Mouse (Mus musculus) brain, embryonic 14.5 days (tissue): ENCODE measurements around the gene Vrk1. TPM values are rescaled to one million over a fixed set of nuclear protein-coding genes. Genes with fewer than 3 reads are reported as not detected.

Source experiments
- DNase-seq: peaks from one replicate; pipeline ENCODE4 v3.0.0-alpha.2; 2011; ENCODE audit warnings: low read depth
- CTCF ChIP-seq: fragments of 200-500 bp; IDR thresholded peaks from 2 replicates; pipeline ENCODE4 v1.5.1; 2012; ENCODE audit warnings: inconsistent platforms, mild to moderate bottlenecking, moderate library complexity, borderline replicate concordance; ENCODE audit not compliant: insufficient read depth, insufficient read length; ENCODE audit errors: extremely low read depth
- POLR2A ChIP-seq: fragments of 200-500 bp; IDR thresholded peaks from 2 replicates; pipeline ENCODE4 v1.6.1; 2012; ENCODE audit warnings: mild to moderate bottlenecking, inconsistent platforms, borderline replicate concordance; ENCODE audit not compliant: poor library complexity, insufficient read depth, insufficient read length, severe bottlenecking; ENCODE audit errors: extremely low read depth
- polyA plus RNA-seq: library from polyadenylated mRNA; depleted of rRNA; stranded (reverse); fragments of >200 nt; gene quantifications from 2 replicates; pipeline ENCODE4 v1.2.3, GENCODE M21; 2012

Gene Vrk1
- polyA plus RNA-seq, 1 experiment = 29.3 TPM

DNA sequence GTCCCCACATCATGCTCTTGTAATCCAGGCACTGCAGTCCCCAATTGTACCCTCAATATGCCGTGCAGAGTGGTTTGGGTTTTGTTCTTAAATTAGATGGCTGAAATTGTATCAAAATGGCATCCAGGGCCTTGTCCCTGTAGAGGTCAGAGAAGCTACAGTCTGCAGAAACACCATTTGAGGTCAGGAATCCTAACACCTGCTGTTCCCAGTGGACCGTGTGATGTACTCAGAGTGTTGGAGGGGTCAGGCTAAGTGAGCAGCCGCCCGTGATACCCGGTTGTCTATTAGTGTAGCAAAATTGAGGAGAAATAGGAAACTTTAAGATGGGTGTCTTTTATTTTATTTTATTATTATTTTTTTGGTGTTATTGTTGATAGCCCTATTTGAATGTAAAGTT is 70.5 kb downstream of the Vrk1 start:
- TF ChIP-seq CTCF (no peak), POLR2A (no peak)
- DNase-seq = peak; percentile 28

DNA sequence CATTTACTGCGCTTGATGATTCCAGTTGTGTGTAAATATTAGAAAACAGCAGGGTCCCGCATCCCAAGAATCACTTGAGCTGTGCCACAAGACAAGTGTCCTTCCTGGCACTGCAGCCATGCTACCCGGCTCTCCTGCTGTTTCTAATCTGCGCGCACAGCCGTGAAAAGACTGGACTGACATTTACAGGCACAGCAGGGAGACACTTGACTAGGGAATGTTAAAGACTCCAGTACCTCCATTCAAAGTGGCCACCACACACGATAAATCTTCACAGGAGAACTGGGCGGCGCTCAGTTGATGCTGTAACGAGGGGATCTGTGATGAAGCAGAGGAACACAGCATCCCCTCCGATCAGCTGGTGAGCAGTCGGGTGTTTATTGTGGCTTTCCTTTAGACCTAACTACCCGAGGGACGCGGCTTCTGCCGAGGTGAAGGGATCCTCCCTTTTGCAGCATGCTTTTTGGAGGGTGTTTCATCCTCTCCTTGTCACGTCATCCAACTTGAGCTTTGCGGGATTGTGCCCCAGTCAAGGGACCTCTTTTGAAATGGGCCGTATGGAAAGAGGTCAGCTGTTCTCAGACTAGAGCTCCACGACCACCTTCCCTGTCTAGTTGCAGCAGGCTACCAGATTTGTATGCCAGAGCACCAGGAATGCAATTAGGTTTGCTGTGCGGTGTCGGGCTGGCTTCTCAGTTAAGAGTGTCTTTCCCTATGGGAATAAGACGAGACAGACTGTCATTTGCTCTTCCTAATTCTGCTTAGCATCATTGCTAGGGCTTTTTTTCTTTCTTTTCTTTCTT is 71.1 kb downstream of the Vrk1 start:
- TF ChIP-seq CTCF = no peak
- TF ChIP-seq POLR2A = no peak
- peak; percentile 87 for DNase-seq

DNA sequence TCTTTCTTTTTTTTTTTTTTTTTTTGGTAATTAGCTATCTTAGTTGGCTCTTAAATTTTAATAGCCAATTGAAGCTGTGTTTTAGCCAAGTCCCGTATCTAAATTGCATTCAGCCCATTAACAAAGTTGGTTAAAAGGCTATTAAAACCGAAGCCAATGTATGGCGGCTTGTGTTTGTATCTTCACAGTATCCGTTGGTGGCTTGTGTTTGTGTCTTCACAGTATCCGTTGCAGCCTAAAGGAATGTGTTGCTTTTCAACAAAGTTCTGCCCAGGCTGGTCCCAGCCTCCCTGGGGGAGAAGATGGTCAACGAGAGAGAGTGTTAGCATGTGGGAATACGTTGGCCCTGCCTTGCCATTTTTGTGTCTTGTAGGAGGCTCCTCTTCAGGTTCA is 71.7 kb downstream of the Vrk1 start:
- no peak for TF ChIP-seq CTCF
- TF ChIP-seq POLR2A = no peak
- peak; percentile 74 for DNase-seq

DNA sequence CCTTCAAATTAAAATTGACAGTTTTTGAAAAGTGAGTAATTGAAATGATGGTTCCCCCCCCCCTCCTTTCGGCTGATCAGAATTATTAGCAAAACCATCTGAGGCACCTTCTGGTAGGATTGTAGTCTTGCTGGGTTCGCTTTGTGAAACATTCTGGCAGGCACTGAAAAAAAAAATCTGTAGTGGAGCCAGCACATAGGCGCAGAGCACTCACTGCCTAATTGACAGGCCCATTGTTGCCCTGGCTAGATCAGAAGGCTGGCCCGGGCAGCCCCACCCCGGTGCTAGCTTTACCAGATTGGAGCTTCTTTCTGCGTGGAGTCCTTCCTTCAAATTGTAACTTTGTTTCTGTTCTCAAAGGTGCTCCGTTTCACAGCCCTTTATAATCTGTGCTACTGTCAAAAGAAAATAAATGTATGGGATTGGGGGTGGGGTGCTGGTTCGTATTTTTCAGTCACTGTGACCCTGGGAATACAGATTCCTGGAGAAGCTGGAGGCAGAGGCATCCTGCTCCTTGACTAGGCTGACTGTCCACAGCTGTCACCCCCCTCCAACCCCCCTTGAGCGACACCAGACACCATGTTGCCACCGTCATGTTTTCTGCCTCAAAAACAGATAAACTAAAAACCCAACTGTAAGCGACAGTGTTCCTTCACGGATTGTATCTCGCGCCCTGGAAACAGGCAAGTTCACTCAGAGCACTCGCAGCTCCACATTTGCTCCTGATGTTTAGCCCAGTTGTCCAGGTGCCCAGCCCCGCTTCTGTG is 72.3 kb downstream of the Vrk1 start:
- DNase-seq = peak; percentile 96
- TF ChIP-seq CTCF (no peak), POLR2A (no peak)

DNA sequence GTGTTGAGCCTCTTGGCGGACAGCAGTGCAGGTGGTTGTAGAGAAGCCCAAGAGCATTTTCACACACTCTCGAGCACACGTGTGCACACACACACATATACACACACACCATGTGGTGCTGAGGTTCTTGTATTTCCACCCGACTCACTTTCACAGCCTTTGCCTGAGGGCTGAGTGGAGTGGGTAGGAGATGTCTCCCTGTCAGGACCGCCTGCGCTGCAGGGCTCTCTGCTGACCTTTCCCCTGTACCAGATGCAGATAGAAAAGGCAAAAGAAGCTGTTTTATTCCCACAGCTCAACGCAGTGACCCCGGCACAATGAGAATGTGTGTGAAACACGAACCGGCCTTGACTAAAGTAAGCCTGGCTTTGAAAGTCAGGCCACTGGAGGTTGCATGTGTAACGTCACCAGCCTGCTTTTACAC is 72.9 kb downstream of the Vrk1 start:
- DNase-seq = no peak
- TF ChIP-seq POLR2A (no peak), CTCF (no peak)

DNA sequence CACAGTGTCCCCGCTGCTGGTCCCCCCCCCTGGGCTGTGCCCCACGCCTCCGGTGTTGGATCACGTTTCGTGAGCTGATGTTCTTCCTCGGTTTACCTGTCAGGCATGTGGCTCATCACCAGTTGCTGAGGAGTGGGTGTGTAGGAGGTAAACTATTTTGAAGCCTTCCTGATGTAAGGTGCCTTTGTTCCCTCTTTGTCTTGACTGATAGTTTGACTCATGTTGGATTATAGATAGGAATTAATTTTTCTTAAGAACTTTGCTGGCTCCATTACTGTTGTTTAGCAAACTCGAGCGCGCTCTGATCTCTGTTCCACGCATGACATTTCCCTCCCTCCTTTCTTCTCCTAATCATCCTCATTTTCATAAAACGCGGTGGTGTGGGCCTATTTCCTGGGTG is 74.1 kb downstream of the Vrk1 start:
- TF ChIP-seq POLR2A = no peak
- no peak for DNase-seq

DNA sequence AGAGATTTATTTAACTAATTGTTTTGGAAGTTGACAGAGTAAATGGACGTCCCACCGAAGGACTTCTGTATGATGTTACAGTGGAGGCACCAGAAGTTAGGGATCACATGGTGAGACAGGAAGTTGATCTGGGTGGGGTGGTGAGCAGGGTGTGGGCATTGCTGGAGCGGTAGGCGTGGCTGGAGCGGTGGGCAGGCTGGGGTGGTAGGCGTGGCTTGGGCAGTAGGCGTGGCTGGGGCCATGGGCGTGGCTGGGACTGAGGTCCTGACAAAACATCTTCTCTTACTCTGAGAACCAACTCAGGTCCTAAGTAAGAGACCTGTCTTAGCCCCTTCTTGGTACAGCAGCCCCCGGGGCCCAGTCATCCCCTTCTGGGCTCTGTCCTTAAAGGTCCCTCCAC is 84.8 kb downstream of the Vrk1 start:
- no peak for TF ChIP-seq CTCF
- TF ChIP-seq POLR2A = no peak
- DNase-seq = no peak

DNA sequence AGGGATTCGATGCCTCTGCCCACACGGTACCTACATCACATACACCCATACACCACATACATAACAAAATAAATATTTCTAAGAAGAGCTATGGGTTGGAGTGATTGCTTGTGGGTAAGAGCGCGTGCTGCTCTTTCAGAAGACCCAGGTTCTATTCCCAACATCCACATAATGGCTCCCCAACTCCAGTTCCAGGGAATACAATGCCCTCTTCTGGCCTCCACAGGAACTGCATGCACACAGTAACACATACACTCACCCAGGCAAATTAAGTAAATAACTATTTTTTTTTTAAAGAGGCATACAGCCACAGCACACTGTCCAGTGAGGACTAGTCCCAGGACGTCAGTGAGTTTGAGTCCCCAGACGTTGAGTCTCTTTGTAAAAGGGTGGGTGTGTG is 92.0 kb downstream of the Vrk1 start:
- TF ChIP-seq POLR2A (no peak), CTCF (peak; percentile 17; the same call in 1 of the 2 replicates)
- no peak for DNase-seq

DNA sequence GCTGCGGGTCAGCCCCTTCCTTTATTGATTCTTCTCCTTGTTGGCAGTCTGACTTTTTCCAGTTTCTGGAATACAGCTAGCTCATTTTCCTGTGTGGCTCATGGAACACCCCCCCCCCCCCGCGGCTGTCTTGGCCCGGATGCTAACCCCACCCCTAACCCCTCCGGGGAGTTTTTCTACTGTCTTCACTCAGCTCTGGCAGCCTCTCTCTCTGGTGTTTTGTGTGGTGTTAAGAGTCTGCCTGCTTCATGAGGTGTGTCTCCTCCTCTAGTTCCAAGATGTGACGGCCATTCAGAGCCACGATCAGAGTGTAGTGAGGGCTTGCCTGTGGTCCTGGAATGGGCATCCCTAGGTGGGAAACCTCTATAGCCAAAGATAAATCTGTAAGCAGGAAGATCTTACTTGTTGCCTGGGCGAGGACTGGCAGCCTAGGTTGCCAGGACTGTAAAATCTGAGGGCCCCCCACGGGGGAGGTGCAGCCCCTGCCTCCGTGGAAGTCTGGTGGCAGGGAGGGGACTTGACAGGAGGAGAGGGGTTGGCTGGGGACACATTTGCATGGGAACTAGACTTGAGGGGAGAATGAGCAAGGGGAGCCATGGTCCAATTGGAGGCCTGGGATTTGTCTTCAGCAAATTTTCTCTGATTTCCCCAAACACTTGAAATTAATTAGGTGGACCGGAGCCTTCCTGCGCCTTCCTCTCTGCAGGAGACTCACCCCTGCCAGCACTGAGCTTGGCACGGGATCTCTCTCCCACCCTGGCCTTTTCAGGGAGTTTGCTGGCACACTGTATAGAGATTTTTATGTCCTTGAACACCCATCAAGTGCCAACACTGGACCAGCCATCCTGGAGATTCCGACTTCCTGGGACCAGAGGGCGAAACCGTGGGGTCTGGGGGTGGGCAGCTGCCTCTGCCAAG is 93.0 kb downstream of the Vrk1 start:
- DNase-seq = peak; percentile 87
- TF ChIP-seq CTCF (no peak), POLR2A (no peak)

DNA sequence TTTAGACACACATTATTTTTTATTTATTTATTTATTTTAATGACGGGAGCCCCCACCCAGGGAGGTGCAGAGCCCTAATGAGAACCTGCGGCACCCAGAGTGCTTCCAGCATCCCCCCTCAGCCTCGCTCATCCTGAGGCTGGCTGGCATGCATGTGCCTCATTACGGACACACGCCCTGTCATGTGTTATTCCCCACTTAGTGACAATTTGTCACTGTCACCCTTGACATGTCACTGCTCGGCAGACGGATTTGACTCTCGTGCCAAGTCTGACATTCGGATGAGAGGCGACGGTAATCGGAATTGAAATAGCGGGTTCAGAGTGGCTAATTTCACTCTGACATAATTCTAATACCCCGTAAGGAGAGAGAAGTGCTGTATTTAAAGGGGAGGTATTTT is 97.2 kb downstream of the Vrk1 start:
- DNase-seq = peak; percentile 91
- TF ChIP-seq CTCF (no peak), POLR2A (no peak)
